Mouse (Mus musculus) olfactory bulb, adult 2 months (tissue): ENCODE results near the gene Pde3a.

Experiments used
- CTCF ChIP-seq: fragments of 200-500 bp; IDR thresholded peaks from 2 replicates; pipeline ENCODE4 v1.5.1; 2012; ENCODE audit warnings: low read depth, mild to moderate bottlenecking, low read length, moderate library complexity; ENCODE audit not compliant: insufficient read depth
- POLR2A ChIP-seq: fragments of 200-500 bp; IDR thresholded peaks from 2 replicates; pipeline ENCODE4 v1.6.1; 2012; ENCODE audit warnings: mild to moderate bottlenecking, low read depth, low read length, moderate library complexity; ENCODE audit not compliant: insufficient read depth

GRCm38 (mm10) chr6:141254956-141255355, 5.9 kb downstream of the Pde3a start:
- TF ChIP-seq CTCF = no peak
- no peak for TF ChIP-seq POLR2A
